Mouse (Mus musculus) hindbrain, embryonic 10.5 days (tissue): ENCODE measurements at regions not wholly inside any gene's neighbourhood (a gene's known extent, or its start where the extent isn't known, plus 50 kb on each side); places are given as distances from the start of the nearest gene placed in this dataset.

Source experiments
- DNase-seq: peaks from one replicate; pipeline ENCODE4 v3.0.0-alpha.2; 2017; ENCODE audit warnings: low spot score
- H3K27ac ChIP-seq: fragments of 300-500 bp; sonication (generic); 2 replicates; pipeline ENCODE4 v1.5.1; 2016; ENCODE audit warnings: mild to moderate bottlenecking, moderate library complexity
- H3K27me3 ChIP-seq: fragments of 300-500 bp; sonication (generic); 2 replicates; pipeline ENCODE4 v1.6.1; 2016; ENCODE audit warnings: mild to moderate bottlenecking; ENCODE audit not compliant: poor library complexity, insufficient read depth, severe bottlenecking
- H3K36me3 ChIP-seq: fragments of 300-500 bp; sonication (generic); 2 replicates; pipeline ENCODE4 v1.6.1; 2016; ENCODE audit warnings: mild to moderate bottlenecking, moderate library complexity
- H3K4me1 ChIP-seq: fragments of 300-500 bp; sonication (generic); replicated peaks from 2 replicates; pipeline ENCODE4 v1.6.1; 2016; ENCODE audit warnings: mild to moderate bottlenecking
- H3K4me3 ChIP-seq: fragments of 300-500 bp; sonication (generic); 2 replicates; pipeline ENCODE4 v1.5.1; 2016; ENCODE audit warnings: mild to moderate bottlenecking, moderate library complexity
- H3K9me3 ChIP-seq: fragments of 300-500 bp; sonication (generic); 2 replicates; pipeline ENCODE4 v1.6.1; 2016; ENCODE audit warnings: mild to moderate bottlenecking, moderate library complexity
- WGBS: fragments of 180-500 bp; shearing (Covaris S2); methylation state at CpG from one replicate; pipeline ENCODE4 v1.1.7; 2016; 5-methylcytosine and 5-hydroxymethylcytosine counted together

- WGBS: 12% methylated on average over 17 of the region's 17 CpGs
- no peaks in the 10 kb centered on the region for H3K36me3 ChIP-seq
- H3K27ac ChIP-seq: peak overlapping the region; percentile 40; the same call in 1 of the 2 replicates
- DNase-seq: peak; percentile 51
- H3K4me1 ChIP-seq: peaks cover 22% of the 10 kb centered on the region
- no peaks in the 10 kb centered on the region for H3K9me3 ChIP-seq
- H3K4me3 ChIP-seq: peak overlapping the region; percentile 21; the same call in 1 of the 2 replicates
- peaks cover 67% of the 10 kb centered on the region for H3K27me3 ChIP-seq
Measured at GRCm38 (mm10) chr5:136619315-136620231, 52.3 kb upstream of the Cux1 start.

DNA sequence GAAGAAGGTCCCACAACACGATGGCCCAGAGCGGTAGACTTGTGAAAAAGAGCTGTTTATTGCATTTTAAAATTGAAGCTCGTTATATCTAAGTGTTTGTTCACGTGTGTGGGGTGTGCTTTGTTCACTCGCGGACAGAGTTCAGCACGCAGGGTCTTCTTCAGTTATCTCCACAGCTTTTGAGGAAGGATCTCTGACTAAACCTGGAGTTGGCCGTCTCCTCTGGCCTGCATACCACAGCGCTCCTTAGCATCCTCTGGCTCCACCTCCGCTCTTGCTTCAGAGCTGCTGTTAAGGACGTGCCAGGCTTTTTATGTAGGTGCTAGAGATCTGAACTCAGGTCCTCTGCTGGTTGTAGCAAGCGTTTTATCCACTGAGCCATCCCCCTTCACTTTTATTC, 52.9 kb upstream of the Cux1 start:
- peak overlapping the region; percentile 40; the same call in 1 of the 2 replicates for H3K27ac ChIP-seq
- peaks cover 74% of the 10 kb centered on the region for H3K27me3 ChIP-seq
- H3K4me1 ChIP-seq: peaks cover 22% of the 10 kb centered on the region
- DNase-seq: no peak
- WGBS: 29% methylated on average over 12 of the region's 12 CpGs
- H3K9me3 ChIP-seq: no peaks in the 10 kb centered on the region
- H3K36me3 ChIP-seq: no peaks in the 10 kb centered on the region
- peak overlapping the region; percentile 21; the same call in 1 of the 2 replicates for H3K4me3 ChIP-seq

GRCm38 (mm10) chr5:136621336-136622125, 54.2 kb upstream of the Cux1 start:
- Histone ChIP-seq H3K4me1 (peaks cover 22% of the 10 kb centered on the region), H3K36me3 (no peaks in the 10 kb centered on the region), H3K27me3 (peaks cover 75% of the 10 kb centered on the region), H3K9me3 (no peaks in the 10 kb centered on the region), H3K27ac (no peak overlapping the region), H3K4me3 (no peak overlapping the region)
- 24% methylated on average over 4 of the region's 4 CpGs for WGBS
- no peak for DNase-seq

GRCm38 (mm10) chr5:136622152-136622551, 54.9 kb upstream of the Cux1 start:
- H3K27me3 ChIP-seq: peaks cover 75% of the 10 kb centered on the region
- H3K4me1 ChIP-seq: peaks cover 22% of the 10 kb centered on the region
- no peak overlapping the region for H3K27ac ChIP-seq
- H3K9me3 ChIP-seq: no peaks in the 10 kb centered on the region
- DNase-seq: no peak
- WGBS: 21% methylated on average over 2 of the region's 2 CpGs
- H3K4me3 ChIP-seq: no peak overlapping the region
- H3K36me3 ChIP-seq: no peaks in the 10 kb centered on the region

- WGBS: 3% methylated on average over 43 of the region's 43 CpGs
- Histone ChIP-seq H3K9me3 (no peaks in the 10 kb centered on the region), H3K27ac (peak overlapping the region; percentile 64), H3K4me1 (peaks cover 22% of the 10 kb centered on the region), H3K36me3 (no peaks in the 10 kb centered on the region), H3K27me3 (peaks cover 67% of the 10 kb centered on the region), H3K4me3 (peak overlapping the region; percentile 52)
- DNase-seq: peak; percentile 86
Measured at GRCm38 (mm10) chr5:136622721-136623542, 55.6 kb upstream of the Cux1 start.

- Histone ChIP-seq H3K4me1 (peaks cover 22% of the 10 kb centered on the region), H3K9me3 (no peaks in the 10 kb centered on the region), H3K27ac (no peak overlapping the region), H3K4me3 (no peak overlapping the region), H3K36me3 (no peaks in the 10 kb centered on the region), H3K27me3 (peaks cover 58% of the 10 kb centered on the region)
- WGBS: 69% methylated on average over 6 of the region's 6 CpGs
- no peak for DNase-seq
Measured at GRCm38 (mm10) chr5:136623791-136624190, 56.5 kb upstream of the Cux1 start.

DNA sequence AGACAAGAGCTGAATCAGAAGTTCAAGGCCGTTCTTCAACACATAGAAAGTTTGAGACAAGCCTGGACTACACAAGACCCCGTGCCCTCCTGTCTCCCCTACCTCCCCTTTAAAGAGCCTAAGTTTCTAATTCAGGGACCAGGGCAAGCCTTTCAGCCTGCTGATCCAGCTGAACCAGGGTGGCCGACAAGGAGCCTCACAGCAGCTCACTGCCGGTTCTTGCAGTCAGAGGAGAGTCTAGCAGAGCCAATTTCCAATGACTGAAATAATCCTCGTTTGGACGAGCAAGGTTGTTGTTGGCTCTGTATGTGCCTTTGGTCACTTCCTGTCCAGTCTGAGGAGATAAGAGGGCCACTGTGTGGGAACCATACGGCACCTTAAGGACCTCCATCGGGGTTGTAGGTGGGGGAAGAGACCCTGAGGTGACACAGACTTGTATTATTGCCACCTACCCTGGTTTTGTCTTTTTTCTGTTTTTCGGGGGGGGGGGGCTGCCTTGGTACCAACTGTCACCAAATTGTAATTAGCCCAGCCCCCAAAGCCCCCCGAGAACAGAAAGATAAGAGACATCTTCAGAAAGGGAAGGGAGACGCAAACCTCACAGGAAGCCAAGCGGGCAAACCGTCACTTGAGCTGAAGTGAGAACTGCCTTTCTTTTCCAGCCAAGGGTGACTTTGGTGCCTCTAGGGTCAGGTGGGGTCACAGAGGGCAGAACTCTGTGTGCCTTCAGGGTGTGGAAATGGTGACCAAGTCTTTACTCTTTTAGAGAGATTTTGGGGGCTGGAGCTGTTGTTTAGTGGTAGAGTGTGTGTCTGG, 58.1 kb upstream of the Cux1 start:
- WGBS: 61% methylated on average over 13 of the region's 13 CpGs
- Histone ChIP-seq H3K36me3 (no peaks in the 10 kb centered on the region), H3K27me3 (peaks cover 42% of the 10 kb centered on the region), H3K27ac (no peak overlapping the region), H3K4me3 (no peak overlapping the region), H3K9me3 (no peaks in the 10 kb centered on the region), H3K4me1 (peaks cover 9% of the 10 kb centered on the region)
- no peak for DNase-seq

GRCm38 (mm10) chr5:136626142-136626771, 59.0 kb upstream of the Cux1 start:
- DNase-seq: no peak
- peaks cover 8% of the 10 kb centered on the region for H3K4me1 ChIP-seq
- H3K27ac ChIP-seq: no peak overlapping the region
- WGBS: 51% methylated on average over 4 of the region's 4 CpGs
- no peaks in the 10 kb centered on the region for H3K9me3 ChIP-seq
- peaks cover 34% of the 10 kb centered on the region for H3K27me3 ChIP-seq
- H3K36me3 ChIP-seq: no peaks in the 10 kb centered on the region
- no peak overlapping the region for H3K4me3 ChIP-seq

DNA sequence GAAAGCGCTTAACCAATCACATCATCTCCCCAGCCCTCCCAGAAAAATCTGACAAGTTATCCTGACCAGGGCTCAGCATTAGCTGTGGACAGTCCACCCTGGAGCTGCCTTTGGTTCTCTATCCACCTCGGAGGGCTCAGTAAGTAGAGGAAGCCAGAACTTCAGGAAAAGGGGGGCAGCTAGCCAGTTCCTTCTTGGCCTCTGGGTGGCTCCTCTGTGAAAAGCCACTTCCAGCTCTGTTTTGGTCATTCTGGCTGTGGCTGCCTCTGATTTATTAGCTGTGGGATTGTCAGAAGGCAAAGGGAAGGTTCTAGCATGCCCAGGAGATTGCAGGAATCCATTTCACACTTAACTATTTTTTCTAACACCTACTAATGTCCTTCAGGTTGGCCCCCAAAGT, 59.6 kb upstream of the Cux1 start:
- no peak for DNase-seq
- no peak overlapping the region for H3K4me3 ChIP-seq
- H3K36me3 ChIP-seq: no peaks in the 10 kb centered on the region
- H3K27me3 ChIP-seq: peaks cover 27% of the 10 kb centered on the region
- 82% methylated on average over 2 of the region's 2 CpGs for WGBS
- H3K9me3 ChIP-seq: no peaks in the 10 kb centered on the region
- H3K27ac ChIP-seq: no peak overlapping the region
- peaks cover 8% of the 10 kb centered on the region for H3K4me1 ChIP-seq

DNA sequence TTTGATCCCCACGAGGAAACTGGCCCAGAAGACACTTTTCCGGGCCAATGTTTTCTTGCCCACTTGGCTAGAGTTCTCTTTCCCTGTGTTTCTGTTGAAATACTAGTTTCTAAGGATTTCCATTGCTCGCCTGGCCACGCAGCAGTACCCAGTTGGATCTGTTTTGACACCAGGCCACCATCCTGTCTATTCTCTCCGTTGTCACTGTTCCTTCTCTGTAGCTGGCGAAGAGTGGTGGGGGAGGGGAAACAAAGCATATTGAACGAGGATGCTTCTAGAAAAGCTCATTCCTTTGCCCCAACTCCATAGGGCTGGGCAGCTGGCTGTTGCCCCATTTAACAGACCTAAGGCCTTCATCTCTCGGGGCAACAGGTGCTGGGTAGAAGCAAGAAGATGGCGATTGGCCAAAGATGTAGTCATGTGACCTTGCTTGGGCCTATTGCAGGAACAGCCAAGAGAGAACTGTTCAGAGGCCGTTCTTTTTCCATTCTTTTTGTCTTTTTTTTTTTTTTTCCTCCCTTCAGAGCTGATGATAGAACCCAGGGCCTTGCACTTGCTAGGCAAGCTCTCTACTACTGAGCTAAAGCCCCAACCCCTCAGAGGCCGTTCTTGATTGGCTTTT, 60.5 kb upstream of the Cux1 start:
- H3K27me3 ChIP-seq: peaks cover 20% of the 10 kb centered on the region
- H3K27ac ChIP-seq: no peak overlapping the region
- no peak overlapping the region for H3K4me3 ChIP-seq
- WGBS: 78% methylated on average over 11 of the region's 11 CpGs
- no peaks in the 10 kb centered on the region for H3K36me3 ChIP-seq
- no peaks in the 10 kb centered on the region for H3K9me3 ChIP-seq
- peaks cover 4% of the 10 kb centered on the region for H3K4me1 ChIP-seq
- no peak for DNase-seq

GRCm38 (mm10) chr5:136628502-136628901, 61.2 kb upstream of the Cux1 start:
- WGBS: 96% methylated on average over 5 of the region's 5 CpGs
- no peak for DNase-seq
- peaks cover 17% of the 10 kb centered on the region for H3K27me3 ChIP-seq

More at GRCm38 (mm10) chr5:136628502-136628901, 61.2 kb upstream of the Cux1 start:
- Histone ChIP-seq H3K4me1 (no peaks in the 10 kb centered on the region), H3K9me3 (no peaks in the 10 kb centered on the region), H3K27ac (no peak overlapping the region), H3K4me3 (no peak overlapping the region), H3K36me3 (no peaks in the 10 kb centered on the region)
